Mouse (Mus musculus): Measurements from ENCODE around the gene Olfr417. TPM values are rescaled to one million over a fixed set of nuclear protein-coding genes. Genes with fewer than 3 reads are reported as not detected.
"Not testable (repeated sequence)": the region's sequence is repeated elsewhere in the genome, so short reads cannot be mapped to it uniquely, and the experiment has no call there.

Gene Olfr417
- polyA plus RNA-seq (2015; fragmentation: Nextera tagmentation; extraction: Ambion mirVana), result not detected in 2 replicates

DNA sequence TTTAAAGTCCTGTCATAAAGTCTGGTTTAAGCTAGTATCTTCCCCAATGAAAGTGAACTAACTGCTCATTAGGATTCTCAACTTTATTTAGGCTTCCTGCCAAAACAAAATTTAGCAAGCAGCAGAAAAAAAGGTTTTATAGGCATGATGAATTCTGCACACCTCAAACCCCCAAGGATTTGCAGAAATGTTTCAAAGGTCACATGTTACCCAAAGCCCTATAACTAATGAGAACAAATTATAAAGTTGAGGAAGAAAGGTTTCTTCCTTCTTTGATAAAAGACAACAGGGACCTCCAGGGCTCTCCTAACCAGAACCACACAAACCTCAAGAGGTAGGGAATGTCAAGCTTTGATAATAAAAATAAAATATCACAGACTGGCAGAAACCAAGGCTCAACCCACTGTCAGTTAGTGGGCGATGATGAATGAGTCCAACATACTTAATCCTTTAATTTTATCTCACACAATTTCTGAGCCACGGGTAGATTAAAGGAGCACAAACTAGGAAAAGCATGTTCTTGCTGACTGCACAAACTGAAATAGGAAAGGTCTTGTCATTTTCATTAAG lies at the start of gene Olfr417:
Olfr417 (plus strand) TSS at position 241 of the 570 bp plus-strand sequence.
- H3K9me3 ChIP-seq (replicated peaks), result no peaks in the 10 kb centered on the region
- no peak within 1 kb of the TSS for H3K4me2 ChIP-seq
- H3K9ac ChIP-seq (replicated peaks), result no peak within 1 kb of the TSS
- H3K36me3 ChIP-seq, result no peaks in the 10 kb centered on the region
- 78% methylated on average over 2 of the region's 2 CpGs for WGBS
- no peak within 1 kb of the TSS for H3K27ac ChIP-seq (replicated peaks)
- H3K4me1 ChIP-seq, result no peaks in the 10 kb centered on the region
- H3K27me3 ChIP-seq (replicated peaks), result no peaks in the 10 kb centered on the region
- H3K4me3 ChIP-seq (replicated peaks), result no peak within 1 kb of the TSS
- ATAC-seq (ENCODE audit: low FRiP score), result no peak

DNA sequence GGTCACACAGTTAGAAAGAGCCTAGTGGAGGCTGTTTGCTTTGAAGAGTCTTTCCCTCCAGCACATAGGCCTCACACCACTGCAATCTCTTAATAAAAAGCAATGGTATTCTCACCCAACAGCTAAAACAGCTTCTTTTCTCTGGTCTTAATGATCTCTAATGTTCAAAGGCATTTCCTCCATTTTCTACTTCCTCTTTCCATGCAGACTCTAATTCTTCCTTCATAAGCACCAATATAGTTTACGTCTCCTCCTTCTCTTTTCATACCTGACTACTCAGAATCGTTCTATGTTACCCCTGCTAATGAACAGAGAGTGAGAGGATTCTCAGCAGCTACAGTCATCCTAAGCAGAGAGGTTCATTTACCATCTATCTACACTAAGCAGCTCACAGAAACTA lies 47.6 kb upstream of the Olfr417 start:
- no peak for ATAC-seq (ENCODE audit: low FRiP score)
- 81% methylated on average over 2 of the region's 2 CpGs for WGBS
- no peaks in the 10 kb centered on the region for H3K4me1 ChIP-seq

DNA sequence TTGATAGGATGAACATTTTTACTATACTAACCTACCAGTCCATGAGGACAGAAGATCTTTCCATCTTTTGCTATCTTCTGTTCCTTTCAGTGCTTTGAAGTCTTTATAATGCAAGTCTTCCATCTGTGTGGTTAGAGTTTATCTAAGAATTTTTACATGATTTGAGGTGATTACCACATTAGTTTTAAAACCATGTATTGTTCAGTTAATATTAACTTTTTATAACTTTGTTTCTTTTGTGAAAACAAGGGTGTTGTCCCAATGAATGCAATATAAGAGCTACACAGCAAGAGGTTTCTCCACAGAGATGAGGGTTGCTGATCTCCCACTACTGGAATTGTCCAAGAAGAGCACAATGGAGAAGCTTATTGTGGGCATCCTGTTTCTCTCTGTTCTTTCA lies 34.7 kb upstream of the Olfr417 start, which contains the start of gene Mptx1:
Mptx1 (plus strand) TSS at position 301 of the 400 bp plus-strand sequence.
- Histone ChIP-seq H3K27ac (replicated peaks) (no peak within 1 kb of the TSS), H3K9me3 (replicated peaks) (no peaks in the 10 kb centered on the region), H3K4me3 (replicated peaks) (no peak within 1 kb of the TSS), H3K36me3 (no peaks in the 10 kb centered on the region), H3K4me2 (no peak within 1 kb of the TSS), H3K27me3 (replicated peaks) (no peaks in the 10 kb centered on the region), H3K9ac (replicated peaks) (no peak within 1 kb of the TSS), H3K4me1 (no peaks in the 10 kb centered on the region)
- ATAC-seq (ENCODE audit: low FRiP score), result no peak

More for the DNA sequence above, 47.6 kb upstream of the Olfr417 start:
- H3K9me3 ChIP-seq (replicated peaks), result no peaks in the 10 kb centered on the region
- H3K27me3 ChIP-seq (replicated peaks), result no peaks in the 10 kb centered on the region
- no peak overlapping the region for H3K27ac ChIP-seq (replicated peaks)
- no peak overlapping the region for H3K9ac ChIP-seq (replicated peaks)
- H3K36me3 ChIP-seq, result no peaks in the 10 kb centered on the region
- H3K4me3 ChIP-seq (replicated peaks), result no peak overlapping the region
- H3K4me2 ChIP-seq, result no peak overlapping the region

DNA sequence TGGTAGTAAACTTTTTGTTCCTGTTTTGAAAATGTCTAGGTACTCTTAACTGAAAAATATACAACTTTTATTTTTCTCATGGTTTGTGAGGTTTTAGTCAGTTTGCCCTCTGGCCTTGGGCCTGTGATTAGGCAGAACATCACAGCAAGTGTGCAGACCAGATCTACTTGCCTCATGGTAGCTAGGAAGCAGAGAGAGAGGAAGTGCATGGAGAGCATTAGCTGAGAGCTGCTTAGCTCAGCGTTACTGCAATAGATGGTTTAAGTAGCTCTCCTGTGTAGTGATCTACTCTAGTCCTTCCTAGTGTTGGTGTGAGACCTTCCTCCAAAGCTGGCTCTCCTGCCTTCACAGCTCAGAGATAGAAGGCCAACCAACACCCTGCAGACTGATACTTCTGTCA lies 11.3 kb upstream of the Olfr417 start:
- not testable (repeated sequence) for H3K4me1 ChIP-seq; H3K9ac ChIP-seq (replicated peaks)
- 85% methylated on average over 1 of the region's 1 CpGs for WGBS

DNA sequence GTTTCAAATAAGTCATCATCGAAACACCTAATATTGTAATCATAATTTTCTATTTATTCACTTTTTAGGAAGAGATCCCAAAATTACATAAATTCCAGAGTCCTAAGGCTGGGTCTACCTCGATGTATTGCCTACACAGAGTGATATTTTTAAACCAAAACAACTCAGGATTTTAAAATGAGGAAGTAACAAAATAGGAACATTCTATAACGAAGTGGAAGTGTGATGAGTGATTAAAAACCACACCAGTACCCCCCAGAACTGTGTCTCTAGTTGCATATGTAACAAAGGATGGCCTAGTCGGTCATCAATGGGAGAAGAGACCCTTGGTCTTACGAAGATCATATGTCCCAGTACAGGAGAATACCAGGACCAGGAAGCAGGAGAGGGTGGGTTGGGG lies 10.3 kb upstream of the Olfr417 start:
- H3K36me3 ChIP-seq, result no peaks in the 10 kb centered on the region
- H3K4me2 ChIP-seq, result no peak overlapping the region
- 83% methylated on average over 5 of the region's 5 CpGs for WGBS
- no peak for ATAC-seq (ENCODE audit: low FRiP score)
- H3K9me3 ChIP-seq (replicated peaks), result no peaks in the 10 kb centered on the region
- no peak overlapping the region for H3K27ac ChIP-seq (replicated peaks)
- no peak overlapping the region for H3K4me3 ChIP-seq (replicated peaks)
- H3K27me3 ChIP-seq (replicated peaks), result no peaks in the 10 kb centered on the region
- no peaks in the 10 kb centered on the region for H3K4me1 ChIP-seq
- no peak overlapping the region for H3K9ac ChIP-seq (replicated peaks)

More for the DNA sequence above, 11.3 kb upstream of the Olfr417 start:
- not testable (repeated sequence) for ATAC-seq (ENCODE audit: low FRiP score); H3K27ac ChIP-seq (replicated peaks); H3K4me2 ChIP-seq; H3K36me3 ChIP-seq; H3K27me3 ChIP-seq (replicated peaks); H3K9me3 ChIP-seq (replicated peaks); H3K4me3 ChIP-seq (replicated peaks)

DNA sequence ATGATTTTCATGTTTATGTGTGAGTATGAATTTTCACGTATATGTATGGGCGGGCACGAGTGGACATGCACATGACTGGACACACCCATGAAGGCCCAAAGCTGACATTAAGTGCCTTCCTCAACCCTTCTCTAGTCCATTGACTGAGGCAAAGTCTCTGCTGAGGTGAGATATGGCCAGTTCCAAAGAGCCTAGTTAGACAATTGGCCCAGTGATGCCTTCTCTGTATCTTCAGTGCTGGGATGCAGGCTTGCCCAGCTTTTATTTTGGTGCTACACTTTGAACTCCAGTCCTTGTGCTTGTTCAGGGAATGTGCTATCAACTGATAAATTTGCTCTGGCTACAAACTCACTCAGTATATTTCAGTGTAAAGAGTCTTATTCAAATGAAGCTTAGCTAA lies 8.9 kb downstream of the Olfr417 start:
- no peaks in the 10 kb centered on the region for H3K27me3 ChIP-seq (replicated peaks)
- H3K9me3 ChIP-seq (replicated peaks), result no peaks in the 10 kb centered on the region
- 93% methylated on average over 3 of the region's 3 CpGs for WGBS
- no peak for ATAC-seq (ENCODE audit: low FRiP score)
- no peaks in the 10 kb centered on the region for H3K36me3 ChIP-seq
- H3K4me2 ChIP-seq, result no peak overlapping the region
- no peak overlapping the region for H3K9ac ChIP-seq (replicated peaks)
- H3K4me1 ChIP-seq, result no peaks in the 10 kb centered on the region
- H3K4me3 ChIP-seq (replicated peaks), result no peak overlapping the region
- H3K27ac ChIP-seq (replicated peaks), result no peak overlapping the region

DNA sequence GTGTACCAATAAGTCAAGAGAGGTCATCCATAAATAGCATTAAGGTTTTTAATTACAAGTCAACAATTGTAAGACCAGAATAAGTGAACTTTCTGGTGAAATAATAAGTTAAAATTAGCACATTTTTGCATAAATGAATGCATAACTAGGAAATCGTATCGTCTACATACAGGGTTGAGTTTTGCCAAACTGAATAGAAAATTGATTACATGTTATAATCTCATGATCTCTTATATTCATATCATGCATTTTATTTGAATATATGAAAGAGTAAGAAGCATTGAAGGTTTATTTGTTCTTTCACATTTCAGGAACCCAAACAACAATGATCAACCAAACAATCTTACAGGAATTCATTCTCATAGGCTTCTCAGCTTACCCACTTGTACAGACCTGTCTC lies 25.8 kb downstream of the Olfr417 start, which contains the start of gene Olfr248:
Olfr248 (plus strand) TSS at position 301 of the 400 bp plus-strand sequence.
- Histone ChIP-seq H3K36me3 (no peaks in the 10 kb centered on the region), H3K27ac (replicated peaks) (no peak within 1 kb of the TSS), H3K4me2 (no peak within 1 kb of the TSS), H3K9me3 (replicated peaks) (no peaks in the 10 kb centered on the region), H3K4me3 (replicated peaks) (no peak within 1 kb of the TSS), H3K27me3 (replicated peaks) (no peaks in the 10 kb centered on the region), H3K4me1 (no peaks in the 10 kb centered on the region), H3K9ac (replicated peaks) (no peak within 1 kb of the TSS)
- 95% methylated on average over 2 of the region's 2 CpGs for WGBS
- no peak for ATAC-seq (ENCODE audit: low FRiP score)

DNA sequence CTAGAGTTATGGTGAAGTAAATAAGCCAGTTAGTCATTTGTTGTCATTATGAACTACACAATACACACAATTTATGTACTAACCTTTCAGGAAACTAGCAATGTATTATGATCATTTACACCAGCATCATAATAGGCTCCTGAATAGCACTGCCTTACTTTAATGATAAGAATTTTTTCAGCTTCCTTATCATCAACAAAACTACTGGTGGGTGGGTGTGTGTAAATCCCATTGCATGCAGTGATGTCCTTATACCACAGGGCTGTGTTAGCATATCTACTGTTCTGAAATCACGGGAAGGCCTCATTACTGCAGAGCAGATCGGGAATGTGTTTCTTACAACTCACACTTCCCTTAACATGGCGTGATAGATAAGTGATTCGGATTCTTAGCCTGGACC lies 58.0 kb downstream of the Olfr417 start:
- Histone ChIP-seq H3K27me3 (replicated peaks) (no peaks in the 10 kb centered on the region), H3K27ac (replicated peaks) (no peak overlapping the region), H3K4me3 (replicated peaks) (no peak overlapping the region), H3K9ac (replicated peaks) (no peak overlapping the region), H3K9me3 (replicated peaks) (no peaks in the 10 kb centered on the region), H3K36me3 (no peaks in the 10 kb centered on the region), H3K4me1 (no peaks in the 10 kb centered on the region), H3K4me2 (no peak overlapping the region)
- 95% methylated on average over 4 of the region's 4 CpGs for WGBS
- ATAC-seq (ENCODE audit: low FRiP score), result no peak

DNA sequence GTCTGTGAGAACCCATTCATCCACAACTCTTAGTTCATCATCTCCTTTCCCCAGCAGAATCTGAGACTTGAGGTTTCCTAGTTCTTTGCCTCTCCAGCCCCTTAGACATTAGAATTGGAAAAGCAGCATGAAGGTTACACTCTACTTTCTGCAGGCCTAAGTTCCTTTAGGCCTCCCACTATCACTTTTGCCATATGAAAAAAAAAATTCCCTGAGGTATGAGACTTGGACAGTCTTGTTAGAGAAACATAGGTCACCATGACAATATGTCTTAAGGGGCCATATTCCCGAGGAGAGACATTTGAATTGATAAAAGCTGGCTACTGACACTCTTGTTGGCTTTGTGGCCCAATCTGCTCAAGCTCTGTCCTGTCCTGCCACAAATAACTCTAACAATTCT lies 58.8 kb downstream of the Olfr417 start, which contains the start of gene Olfr414:
Olfr414 (plus strand) TSS at position 301 of the 400 bp plus-strand sequence.
- Histone ChIP-seq H3K27ac (replicated peaks) (no peak within 1 kb of the TSS), H3K27me3 (replicated peaks) (no peaks in the 10 kb centered on the region), H3K4me3 (replicated peaks) (no peak within 1 kb of the TSS), H3K9ac (replicated peaks) (no peak within 1 kb of the TSS), H3K4me2 (no peak within 1 kb of the TSS), H3K9me3 (replicated peaks) (no peaks in the 10 kb centered on the region), H3K4me1 (no peaks in the 10 kb centered on the region), H3K36me3 (no peaks in the 10 kb centered on the region)
- ATAC-seq (ENCODE audit: low FRiP score), result no peak
- WGBS, result 81% methylated on average over 1 of the region's 1 CpGs

Other genes with a start within 250 kb of the Olfr417 start
- gene Olfr231, start 244.0 kb upstream of the Olfr417 start, polyA plus RNA-seq (2015; fragmentation: Nextera tagmentation; extraction: Ambion mirVana), result not detected in 2 replicates
- gene Olfr424, start 233.6 kb upstream of the Olfr417 start, polyA plus RNA-seq (2015; fragmentation: Nextera tagmentation; extraction: Ambion mirVana), result not detected in 2 replicates
- gene Olfr420, start 209.5 kb upstream of the Olfr417 start, polyA plus RNA-seq (2015; fragmentation: Nextera tagmentation; extraction: Ambion mirVana), result not detected in 2 replicates
- 0.06 and 0.20 TPM in 2 replicates for gene Spta1, start 192.3 kb upstream of the Olfr417 start, polyA plus RNA-seq (2015; fragmentation: Nextera tagmentation; extraction: Ambion mirVana)
- gene Olfr419, start 113.1 kb upstream of the Olfr417 start, polyA plus RNA-seq (2015; fragmentation: Nextera tagmentation; extraction: Ambion mirVana), result not detected in 2 replicates
- gene Mptx1, start 34.6 kb upstream of the Olfr417 start, polyA plus RNA-seq (2015; fragmentation: Nextera tagmentation; extraction: Ambion mirVana), result 0.23 TPM in 1 of 2 replicates, not detected in the other
- not detected in 2 replicates for gene Olfr248, start 25.9 kb downstream of the Olfr417 start, polyA plus RNA-seq (2015; fragmentation: Nextera tagmentation; extraction: Ambion mirVana)
- gene Olfr414, start 58.9 kb downstream of the Olfr417 start, polyA plus RNA-seq (2015; fragmentation: Nextera tagmentation; extraction: Ambion mirVana), result not detected in 2 replicates
- gene Olfr220, start 77.0 kb downstream of the Olfr417 start, polyA plus RNA-seq (2015; fragmentation: Nextera tagmentation; extraction: Ambion mirVana), result not detected in 2 replicates
- 8.3 and 8.5 TPM in 2 replicates for gene Fmn2, start 136.7 kb downstream of the Olfr417 start, polyA plus RNA-seq (2015; fragmentation: Nextera tagmentation; extraction: Ambion mirVana)